Mouse (Mus musculus) macrophage (primary cell): ENCODE data around the gene Asphd1. TPM values are rescaled to one million over a fixed set of nuclear protein-coding genes. Genes with fewer than 3 reads are reported as not detected.

Source experiments
- H3K27ac ChIP-seq: fragments of 350-480 bp; formaldehyde crosslinking; 2 replicates; pipeline ENCODE4 v1.9.0; 2021
- H3K36me3 ChIP-seq: fragments of 350-480 bp; formaldehyde crosslinking; 2 replicates; pipeline ENCODE4 v1.9.0; 2021; ENCODE audit errors: inconsistent target
- H3K4me3 ChIP-seq: fragments of 350-480 bp; formaldehyde crosslinking; 2 replicates; pipeline ENCODE4 v1.9.0; 2021; ENCODE audit errors: inconsistent target
- H3K79me2 ChIP-seq: fragments of 350-480 bp; formaldehyde crosslinking; 2 replicates; pipeline ENCODE4 v1.9.0; 2021; ENCODE audit errors: inconsistent target
- WGBS: methylation state at CpG from one replicate; pipeline ENCODE4 v1.1.7; 2026; ENCODE audit warnings: inconsistent platforms; ENCODE audit not compliant: missing documents; 5-methylcytosine and 5-hydroxymethylcytosine counted together
- polyA plus RNA-seq: library from polyadenylated mRNA; stranded (reverse); fragments of 250-400 nt; gene quantifications from 3 replicates; pipeline ENCODE4 v1.2.4, GENCODE M21; 2018; ENCODE audit warnings: inconsistent platforms

Asphd1 gene
- polyA plus RNA-seq, 1 experiment from 2014 or later = not detected

- Histone ChIP-seq H3K36me3 (no peaks in the 10 kb centered on the region), H3K79me2 (no peaks in the 10 kb centered on the region), H3K27ac (no peak overlapping the region), H3K4me3 (no peak overlapping the region)
- WGBS = 63% methylated on average over 3 of the region's 3 CpGs
Observed at GRCm38 (mm10) chr7:126965568-126965967, 16.2 kb upstream of the Asphd1 start.

DNA sequence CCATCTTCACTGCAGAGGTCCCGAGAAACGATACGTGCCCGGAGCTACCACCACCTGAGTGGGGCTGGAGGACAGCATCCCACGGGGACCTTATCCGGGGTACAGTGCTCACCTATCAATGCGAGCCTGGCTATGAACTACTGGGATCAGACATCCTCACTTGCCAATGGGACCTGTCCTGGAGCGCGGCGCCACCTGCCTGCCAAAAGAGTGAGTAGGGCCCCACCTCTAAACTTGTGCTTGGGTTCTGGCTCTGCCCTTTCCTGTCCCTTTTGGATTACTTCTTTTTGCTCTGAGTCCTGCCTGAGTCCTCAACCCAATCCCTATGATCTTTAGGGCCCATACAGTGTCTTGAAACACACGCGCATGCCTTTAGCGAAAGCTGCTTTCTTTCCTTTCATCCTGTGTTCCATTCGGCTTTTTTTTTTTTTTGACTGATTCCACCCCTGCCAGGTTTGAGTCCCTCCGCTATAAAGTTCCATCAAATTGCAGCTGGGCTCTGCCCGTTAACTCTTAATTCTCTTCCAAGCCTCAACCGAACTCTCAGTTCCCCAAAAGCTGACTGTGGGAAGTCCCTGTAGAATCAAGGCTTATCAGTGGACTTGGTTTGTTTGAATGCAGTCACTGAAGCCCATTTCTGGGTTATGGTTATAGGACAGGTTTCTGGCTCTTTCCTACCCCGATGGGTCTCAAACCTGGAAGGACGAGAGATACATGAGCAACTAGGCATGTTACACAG, 14.3 kb upstream of the Asphd1 start:
- no peak overlapping the region for H3K27ac ChIP-seq
- WGBS = 38% methylated on average over 19 of the region's 19 CpGs
- H3K79me2 ChIP-seq = no peaks in the 10 kb centered on the region
- H3K4me3 ChIP-seq = no peak overlapping the region
- H3K36me3 ChIP-seq = no peaks in the 10 kb centered on the region

DNA sequence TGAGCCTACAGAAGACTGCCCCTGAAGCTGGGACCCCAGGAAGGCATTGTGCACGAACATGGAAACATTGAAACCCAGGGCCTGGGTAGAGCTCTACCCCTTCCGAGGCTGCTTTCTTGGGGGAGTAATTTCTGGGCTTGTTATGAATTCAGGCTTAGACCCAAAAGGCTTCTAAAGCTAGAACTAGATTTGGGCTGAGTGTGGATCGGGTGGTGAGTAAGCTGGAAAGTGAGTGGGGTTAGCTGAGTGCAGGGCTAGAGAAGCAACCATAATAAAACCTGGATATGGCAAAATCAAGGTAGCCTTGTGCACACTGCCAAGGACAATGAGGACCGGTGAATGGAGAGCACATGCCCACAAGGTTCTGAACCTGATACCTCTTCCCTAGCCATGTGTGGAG, 12.6 kb upstream of the Asphd1 start:
- H3K4me3 ChIP-seq = no peak overlapping the region
- H3K36me3 ChIP-seq = no peaks in the 10 kb centered on the region
- WGBS = 97% methylated on average over 4 of the region's 4 CpGs
- no peaks in the 10 kb centered on the region for H3K79me2 ChIP-seq
- no peak overlapping the region for H3K27ac ChIP-seq

DNA sequence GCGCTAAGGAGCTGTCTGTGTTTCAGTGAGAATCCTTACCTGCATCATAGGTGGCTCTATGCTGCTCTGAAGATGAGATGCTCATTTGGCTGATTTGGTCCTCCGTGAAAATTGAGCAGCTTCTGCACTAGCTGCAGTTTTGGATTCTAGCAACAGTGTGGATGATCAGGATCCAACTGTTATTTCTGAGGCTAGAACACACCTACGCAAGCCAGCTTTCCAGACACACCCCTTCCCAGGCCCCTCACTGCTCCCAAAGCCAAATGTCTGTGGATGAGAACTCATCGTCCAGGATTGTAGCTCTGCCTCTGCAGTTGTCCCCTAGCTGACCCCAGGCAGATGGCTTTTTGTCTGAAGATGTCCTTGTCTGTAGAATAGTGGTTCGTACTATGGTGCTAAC, 11.7 kb upstream of the Asphd1 start:
- H3K36me3 ChIP-seq = no peaks in the 10 kb centered on the region
- no peak overlapping the region for H3K4me3 ChIP-seq
- H3K27ac ChIP-seq = no peak overlapping the region
- no peaks in the 10 kb centered on the region for H3K79me2 ChIP-seq
- WGBS = 96% methylated on average over 5 of the region's 5 CpGs

DNA sequence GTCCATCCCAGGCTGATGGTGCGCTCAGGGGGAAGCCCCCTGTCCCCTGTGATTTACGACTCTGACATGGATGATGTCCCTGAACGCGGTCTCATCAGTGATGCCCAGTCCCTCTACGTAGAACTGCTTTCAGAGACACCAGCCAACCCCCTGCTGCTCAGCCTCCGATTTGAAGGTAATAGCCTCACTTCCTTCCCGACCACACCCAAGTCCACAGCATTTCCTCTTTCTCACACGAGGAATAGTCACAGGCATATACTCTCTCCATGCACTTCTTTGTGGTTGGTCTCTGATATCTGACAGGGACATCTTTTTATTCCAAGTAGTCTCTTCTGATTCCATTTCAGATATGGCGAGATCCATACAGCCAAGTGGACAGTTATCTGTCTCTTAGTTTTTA, 10.4 kb upstream of the Asphd1 start:
- H3K27ac ChIP-seq = no peak overlapping the region
- no peaks in the 10 kb centered on the region for H3K36me3 ChIP-seq
- WGBS = 52% methylated on average over 8 of the region's 9 CpGs
- H3K4me3 ChIP-seq = no peak overlapping the region
- no peaks in the 10 kb centered on the region for H3K79me2 ChIP-seq

DNA sequence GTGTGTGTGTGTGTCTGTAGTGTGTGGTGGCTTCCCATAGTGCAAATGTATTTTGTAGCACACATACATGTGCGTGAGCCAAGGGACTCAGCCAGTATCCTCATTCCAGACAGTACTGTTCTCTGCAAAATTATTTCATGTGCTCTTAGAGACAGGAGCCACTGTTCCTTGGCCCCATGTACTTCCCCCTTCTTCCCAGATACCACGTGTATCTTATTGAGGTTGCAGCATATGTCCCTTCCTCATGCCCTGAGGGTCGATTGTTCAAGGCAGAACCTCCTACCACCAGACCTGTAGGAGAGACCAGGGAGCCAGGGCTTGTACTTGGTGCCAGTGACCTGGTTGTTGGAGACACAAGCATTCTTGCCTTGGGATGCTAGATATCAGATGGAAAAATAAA, 5.7 kb upstream of the Asphd1 start:
- 24% methylated on average over 3 of the region's 3 CpGs for WGBS
- Histone ChIP-seq H3K4me3 (no peak overlapping the region), H3K79me2 (no peaks in the 10 kb centered on the region), H3K27ac (no peak overlapping the region), H3K36me3 (no peaks in the 10 kb centered on the region)

GRCm38 (mm10) chr7:126952646-126953045, 3.3 kb upstream of the Asphd1 start:
- 15% methylated on average over 2 of the region's 8 CpGs for WGBS

DNA sequence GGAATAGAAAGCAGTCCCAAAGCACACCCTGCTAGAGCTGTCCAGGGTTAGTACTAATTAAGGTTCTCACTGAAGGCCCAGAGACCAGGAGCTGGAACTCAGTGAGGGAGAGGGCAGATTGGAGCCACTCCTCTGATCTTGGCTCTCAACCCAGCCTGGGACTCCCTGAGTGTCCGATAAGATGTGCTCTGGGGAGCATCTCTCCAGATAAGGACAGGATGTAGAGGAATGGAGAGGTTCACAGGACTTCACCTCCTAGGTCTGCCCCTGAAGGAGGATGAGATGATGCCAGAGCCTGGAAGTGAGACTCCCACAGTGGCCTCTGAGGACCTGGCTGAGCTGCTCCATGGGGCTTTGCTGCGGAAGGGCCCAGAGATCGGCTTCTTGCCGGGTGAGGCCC, 2.4 kb upstream of the Asphd1 start:
- no peak overlapping the region for H3K27ac ChIP-seq
- no peaks in the 10 kb centered on the region for H3K79me2 ChIP-seq
- WGBS = 39% methylated on average over 4 of the region's 4 CpGs
- H3K4me3 ChIP-seq = no peak overlapping the region
- no peaks in the 10 kb centered on the region for H3K36me3 ChIP-seq

More at GRCm38 (mm10) chr7:126952646-126953045, 3.3 kb upstream of the Asphd1 start:
- H3K4me3 ChIP-seq = no peak overlapping the region
- H3K27ac ChIP-seq = no peak overlapping the region
- H3K79me2 ChIP-seq = no peaks in the 10 kb centered on the region
- no peaks in the 10 kb centered on the region for H3K36me3 ChIP-seq

DNA sequence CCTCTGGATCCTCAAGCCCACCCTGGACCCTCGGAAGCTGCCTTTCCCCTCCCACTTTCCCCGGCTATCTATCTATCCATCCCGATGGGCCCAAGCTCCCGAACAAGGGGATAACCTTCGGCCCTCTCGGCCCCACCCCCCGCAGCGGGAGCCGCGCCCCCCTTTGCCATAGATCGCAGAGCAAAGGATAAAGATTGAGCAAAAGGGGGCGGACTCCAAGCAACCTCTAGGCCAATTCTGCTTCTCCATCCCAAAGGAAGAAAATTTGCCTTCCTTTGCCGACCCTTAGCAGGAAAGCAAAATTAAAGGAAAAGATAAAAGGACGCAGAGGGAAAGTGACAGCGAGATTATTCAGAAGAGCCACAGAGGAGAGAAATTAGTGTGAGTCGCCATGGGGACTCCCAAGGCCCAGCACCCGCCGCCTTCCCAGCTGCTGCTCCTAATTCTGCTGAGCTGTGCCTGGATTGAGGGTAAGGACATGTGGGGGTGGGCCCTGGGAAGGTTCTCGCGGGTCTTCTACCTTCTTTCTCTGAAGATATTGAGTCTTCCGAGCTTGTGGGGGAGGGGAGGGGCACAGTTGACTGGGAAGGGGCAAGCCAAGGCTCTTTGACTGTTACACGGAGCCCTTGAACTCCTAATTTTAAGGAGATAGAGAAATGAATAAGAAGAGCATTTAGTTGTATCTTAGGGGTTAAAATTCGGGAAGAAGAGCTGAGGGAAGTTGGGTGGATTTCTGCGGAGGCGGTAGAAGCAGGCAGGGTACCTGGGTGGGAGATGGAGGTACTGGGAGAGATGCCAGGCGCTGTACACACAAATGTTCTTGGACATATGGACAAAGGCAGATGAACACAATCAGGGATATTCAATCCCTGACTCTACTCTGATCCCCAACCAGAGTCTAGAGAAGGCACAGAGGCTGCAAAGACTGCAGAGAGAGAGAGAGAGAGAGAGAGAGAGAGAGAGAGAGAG, 1.5 kb upstream of the Asphd1 start:
- 20% methylated on average over 24 of the region's 26 CpGs for WGBS

DNA sequence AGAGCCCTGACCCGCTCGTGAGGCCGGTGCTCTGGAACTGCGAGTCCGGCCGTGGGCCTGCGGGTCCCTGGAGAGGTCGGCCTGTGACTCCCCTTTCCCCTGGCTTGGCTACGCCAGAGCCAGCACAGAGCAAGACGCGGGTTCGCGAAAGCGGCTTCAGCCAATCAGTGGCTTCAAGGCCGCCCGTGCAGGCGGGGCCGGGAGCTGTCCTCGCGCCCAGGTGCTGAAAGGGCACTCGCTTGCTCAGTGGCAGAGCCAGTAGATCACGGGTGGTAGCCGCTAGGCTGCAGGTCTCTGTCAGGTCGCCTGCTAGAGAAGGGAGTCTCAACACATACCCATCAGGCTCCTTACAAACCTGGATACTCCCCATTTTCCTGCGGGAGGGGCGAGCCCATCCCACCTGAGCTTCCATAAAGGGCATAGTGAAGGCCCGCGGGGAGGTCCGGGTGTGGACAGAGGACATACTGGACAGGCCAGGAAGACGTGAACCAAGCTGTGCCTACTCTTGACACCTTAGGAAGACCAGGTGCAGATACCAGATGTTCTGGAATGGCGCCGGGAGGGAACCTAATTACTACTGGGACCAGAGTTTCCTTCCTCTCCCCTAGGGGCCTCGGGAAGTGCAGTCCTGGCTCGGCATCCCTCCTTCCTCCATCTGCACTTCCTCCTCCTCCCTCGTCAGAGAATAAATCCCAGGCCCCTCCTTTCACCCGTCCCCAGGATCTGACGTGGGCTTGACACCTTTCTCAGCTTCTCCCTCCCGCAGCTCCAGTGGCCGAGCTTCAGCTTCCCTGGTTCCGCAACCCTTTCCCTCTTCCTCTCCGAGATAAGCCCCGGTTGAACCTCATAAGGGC, 638 bp upstream of the Asphd1 start, which contains the start of gene Sez6l2:
TSS of gene Sez6l2 (plus strand) at position 771 of the 854 bp plus-strand sequence.
- peaks cover 4% of the 10 kb centered on the region for H3K36me3 ChIP-seq
- no peak within 1 kb of the TSS for H3K27ac ChIP-seq

More for the DNA sequence above, 1.5 kb upstream of the Asphd1 start:
- no peaks in the 10 kb centered on the region for H3K36me3 ChIP-seq
- H3K79me2 ChIP-seq = no peaks in the 10 kb centered on the region
- no peak overlapping the region for H3K4me3 ChIP-seq
- H3K27ac ChIP-seq = no peak overlapping the region

GRCm38 (mm10) chr7:126948626-126949025, 756 bp downstream of the Asphd1 start:
- WGBS = 80% methylated on average over 6 of the region's 10 CpGs
- Histone ChIP-seq H3K36me3 (peaks cover 14% of the 10 kb centered on the region), H3K79me2 (no peaks in the 10 kb centered on the region), H3K27ac (no peak overlapping the region), H3K4me3 (no peak overlapping the region)

More for the DNA sequence above, 638 bp upstream of the Asphd1 start, which contains the start of gene Sez6l2:
- Histone ChIP-seq H3K79me2 (no peaks in the 10 kb centered on the region), H3K4me3 (no peak within 1 kb of the TSS)
- 2% methylated on average over 42 of the region's 42 CpGs for WGBS

GRCm38 (mm10) chr7:126946530-126946929, 2.9 kb downstream of the Asphd1 start:
- H3K79me2 ChIP-seq = no peaks in the 10 kb centered on the region
- H3K27ac ChIP-seq = no peak overlapping the region
- H3K36me3 ChIP-seq = peaks cover 22% of the 10 kb centered on the region
- H3K4me3 ChIP-seq = no peak overlapping the region
- 71% methylated on average over 3 of the region's 3 CpGs for WGBS

DNA sequence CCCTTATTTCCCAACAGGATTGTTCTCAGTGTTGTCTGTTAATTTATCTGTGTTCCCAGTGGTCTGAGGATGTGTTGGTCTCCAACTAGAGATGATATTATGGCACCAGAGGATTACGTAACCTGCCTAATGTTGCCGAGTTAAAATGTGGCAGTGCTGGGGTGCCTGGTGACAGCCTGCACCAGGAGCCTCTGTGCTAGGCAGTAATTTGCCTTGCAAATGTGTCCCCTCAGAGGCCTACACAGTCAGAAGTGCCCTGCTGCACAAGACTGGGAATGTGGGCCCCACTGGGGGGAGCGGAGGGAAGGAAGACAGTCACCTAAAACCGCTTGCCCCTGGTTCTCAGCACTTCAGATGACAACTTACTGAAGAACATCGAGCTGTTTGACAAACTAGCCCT, 7.6 kb downstream of the Asphd1 start:
- H3K4me3 ChIP-seq = no peak overlapping the region
- peaks cover 22% of the 10 kb centered on the region for H3K36me3 ChIP-seq
- 0 out of 2 replicates have a peak overlapping the region, but pooled peaks have one; percentile 2 for H3K27ac ChIP-seq
- WGBS = 82% methylated on average over 5 of the region's 5 CpGs
- no peaks in the 10 kb centered on the region for H3K79me2 ChIP-seq

DNA sequence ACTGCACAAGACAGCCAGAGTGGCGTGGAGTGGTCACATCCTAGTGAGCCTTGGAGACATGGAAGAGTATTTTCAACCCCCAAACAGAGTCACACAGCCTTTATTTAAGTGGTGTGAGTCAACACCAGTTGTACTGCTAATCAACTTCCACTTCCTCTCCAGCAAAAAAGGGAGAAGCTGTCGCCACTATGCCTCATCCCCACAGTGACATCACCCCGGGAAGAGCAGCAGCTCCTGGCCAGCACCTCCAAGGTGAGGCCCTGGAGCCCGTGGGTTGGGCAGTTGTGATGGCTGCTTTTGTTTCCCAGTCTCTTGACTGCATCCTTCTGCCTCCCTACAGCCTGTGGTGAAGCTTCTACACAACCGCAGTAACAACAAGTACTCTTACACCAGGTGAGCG, 8.2 kb downstream of the Asphd1 start:
- Histone ChIP-seq H3K36me3 (peaks cover 22% of the 10 kb centered on the region), H3K27ac (peak overlapping the region; percentile 89), H3K79me2 (no peaks in the 10 kb centered on the region), H3K4me3 (no peak overlapping the region)
- 56% methylated on average over 6 of the region's 6 CpGs for WGBS
